Mouse (Mus musculus): ENCODE measurements at regions not wholly inside any gene's neighbourhood (a gene's known extent, or its start where the extent isn't known, plus 50 kb on each side); places are given as distances from the start of the nearest gene placed in this dataset.
A peak's percentile ranks its signal among the peaks of the same experiment; 100 is the strongest.

DNA sequence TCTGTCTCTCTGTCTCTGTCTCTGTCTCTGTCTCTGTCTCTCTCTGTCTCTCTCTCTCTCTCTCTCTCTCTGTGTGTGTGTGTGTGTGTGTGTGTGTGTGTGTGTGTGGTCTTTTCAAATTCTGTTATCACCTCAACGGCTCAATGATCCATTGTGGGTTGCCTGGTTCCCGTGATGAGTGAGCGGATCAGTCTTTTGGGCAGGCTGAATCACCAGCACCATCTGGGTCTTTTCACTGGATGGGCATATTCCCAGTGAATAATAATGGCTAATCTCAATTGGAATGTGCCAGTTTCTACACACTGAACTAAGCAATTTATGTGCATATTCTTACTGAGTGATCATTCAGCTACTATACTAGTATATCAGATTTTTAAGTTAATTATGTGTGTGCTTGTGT is 216.4 kb downstream of the Lmx1a start:
- no peak for DNase-seq (ENCODE audit: low read depth, low spot score)

DNA sequence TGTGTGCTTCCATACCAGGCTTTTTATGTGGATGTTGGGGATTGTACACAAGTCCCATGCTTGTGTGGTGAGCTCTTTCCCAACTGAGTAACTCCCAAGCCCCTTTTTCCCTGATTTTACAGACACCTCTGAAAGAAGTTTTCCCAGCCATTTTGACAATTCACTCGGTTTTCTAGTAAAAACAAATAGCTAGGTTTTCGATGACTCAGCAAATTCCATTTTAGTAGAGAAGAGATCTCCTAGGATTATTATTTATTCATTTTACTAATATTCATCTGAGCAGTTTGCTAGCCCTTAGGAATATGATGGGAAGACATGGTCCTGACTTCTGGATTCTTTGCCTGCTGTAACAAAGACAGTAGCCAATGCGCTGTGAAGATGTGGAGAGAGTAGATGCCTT is 223.0 kb downstream of the Lmx1a start:
- no peak for DNase-seq (ENCODE audit: low read depth, low spot score)

DNA sequence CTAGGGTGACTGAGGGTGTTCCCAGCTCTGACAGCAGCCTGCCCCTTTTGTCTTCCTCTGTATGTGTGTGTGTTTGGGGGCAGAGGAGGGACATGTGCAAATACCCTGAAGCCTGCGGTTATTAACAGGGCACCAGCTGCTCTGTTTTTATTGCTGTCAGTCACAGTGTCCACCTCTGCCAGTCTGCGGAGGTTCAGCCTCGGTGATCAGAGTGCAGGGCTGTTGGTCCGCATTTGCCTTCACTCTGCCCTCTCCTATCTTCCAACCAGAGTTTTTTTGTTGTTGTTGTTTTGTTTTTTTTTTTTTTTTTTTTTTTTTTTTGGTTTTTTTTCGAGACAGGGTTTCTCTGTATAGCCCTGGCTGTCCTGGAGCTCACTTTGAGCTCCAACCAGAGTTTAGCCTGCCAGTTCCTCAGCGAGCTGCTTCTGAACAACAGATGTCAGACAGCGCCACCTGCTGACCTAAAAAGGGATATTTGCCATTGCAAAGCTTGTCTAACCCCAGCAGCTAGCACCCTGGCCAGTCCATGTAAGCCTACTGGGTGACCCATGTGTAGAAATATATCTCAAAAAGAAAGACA is 226.0 kb downstream of the Lmx1a start:
- DNase-seq (ENCODE audit: low read depth, low spot score) = peak; percentile 60

DNA sequence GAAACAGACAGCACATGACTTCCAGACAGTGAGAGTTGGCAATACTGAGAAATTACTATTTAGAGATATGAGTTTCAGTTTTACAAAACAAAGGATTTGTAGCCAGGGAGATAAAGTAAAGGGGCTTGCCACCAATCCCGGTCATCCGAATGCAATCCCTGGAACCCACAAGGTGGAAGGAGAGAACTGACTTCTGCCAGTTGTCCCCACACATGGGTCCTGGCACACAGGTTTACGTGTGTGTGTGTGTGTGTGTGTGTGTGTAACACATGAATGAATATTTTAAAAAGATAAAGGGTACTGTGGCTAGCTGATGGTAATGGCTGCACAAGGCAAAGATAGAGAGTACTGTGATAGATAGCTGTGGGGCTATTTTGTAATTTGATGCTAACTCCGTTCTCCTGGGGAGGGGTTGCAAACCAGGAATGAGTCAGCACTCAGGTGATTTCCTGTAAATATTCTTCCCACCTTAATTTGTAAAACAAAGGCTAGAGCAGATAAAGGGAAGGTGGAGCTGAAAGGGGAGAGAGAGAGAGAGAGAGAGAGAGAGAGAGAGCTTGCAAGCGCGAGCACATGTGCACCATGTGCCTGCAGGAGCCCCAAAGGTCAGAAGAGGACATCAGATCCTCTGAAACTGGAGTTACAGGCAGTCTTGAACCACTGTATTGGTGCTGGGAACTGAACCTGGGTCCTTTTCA is 226.7 kb downstream of the Lmx1a start:
- DNase-seq (ENCODE audit: low read depth, low spot score) = no peak

DNA sequence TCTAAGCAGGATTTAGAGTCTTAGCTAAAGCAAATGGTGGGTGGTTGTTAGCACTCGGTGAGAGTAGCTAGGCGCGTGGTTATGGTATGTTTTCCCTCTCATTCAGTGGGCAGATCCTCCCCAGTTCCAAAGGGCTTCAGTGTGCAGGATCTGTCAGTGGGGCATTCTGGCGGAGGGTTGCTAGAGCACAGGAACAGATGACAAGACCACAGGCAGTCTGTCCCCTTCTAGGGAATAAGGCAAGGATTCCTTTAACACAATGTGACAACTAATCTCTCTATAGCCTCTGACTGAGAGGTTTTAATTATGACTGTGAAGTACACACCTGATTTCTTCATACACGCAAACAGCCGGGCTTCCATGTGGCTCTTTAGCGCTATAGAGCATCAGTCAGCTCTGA is 233.9 kb downstream of the Lmx1a start:
- no peak for DNase-seq (ENCODE audit: low read depth, low spot score)

DNA sequence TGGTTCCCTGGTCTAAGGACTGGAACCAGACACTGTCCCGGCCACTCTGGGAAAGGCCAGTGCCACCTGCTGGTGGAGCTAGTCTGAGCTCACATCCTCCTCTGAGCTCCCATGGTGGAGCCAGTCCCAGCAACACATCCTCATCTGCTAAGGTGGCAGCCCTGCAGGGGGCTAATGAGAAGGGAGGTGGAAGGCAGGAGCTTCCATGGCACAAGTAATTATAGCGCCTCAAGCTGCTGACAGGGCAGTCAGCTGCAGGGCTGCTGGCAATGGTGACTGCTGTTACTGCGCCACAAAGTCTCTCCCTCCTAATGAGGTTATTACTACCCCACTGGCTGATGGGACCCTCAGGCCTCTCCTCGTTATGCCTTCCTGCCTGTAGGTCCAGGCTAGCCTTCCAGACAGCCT is 239.0 kb downstream of the Lmx1a start:
- no peak for DNase-seq (ENCODE audit: low read depth, low spot score)

DNA sequence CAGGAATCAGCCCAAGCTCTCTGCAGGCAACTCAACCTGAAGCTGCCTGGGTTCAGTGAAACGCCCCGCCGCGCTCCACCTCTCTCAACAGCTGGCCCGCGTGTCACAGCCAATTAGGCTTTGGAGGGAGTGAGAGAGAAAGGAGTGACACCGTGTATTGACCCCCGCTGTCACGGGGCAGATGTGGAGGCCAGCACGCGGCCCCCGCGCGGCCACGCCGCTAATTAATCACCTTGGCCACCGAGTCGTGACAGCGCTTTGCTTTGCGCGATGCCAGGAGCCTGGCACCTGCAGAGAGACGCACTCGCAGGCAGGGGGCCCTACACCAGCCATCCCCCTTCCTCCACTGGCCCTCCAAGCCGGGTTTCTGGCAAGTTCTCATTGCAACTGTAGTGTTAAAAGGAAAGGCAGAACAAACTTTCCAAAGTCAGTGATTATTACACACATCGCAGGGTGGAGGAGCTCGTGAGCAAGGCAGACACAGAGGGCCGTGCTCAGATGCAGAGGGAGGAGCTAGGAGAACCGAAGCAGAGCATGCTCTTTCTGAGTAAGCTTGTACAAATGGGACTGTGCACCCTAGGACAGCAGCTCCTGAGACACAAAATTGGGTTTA is 240.8 kb downstream of the Lmx1a start:
- no peak for DNase-seq (ENCODE audit: low read depth, low spot score)

DNA sequence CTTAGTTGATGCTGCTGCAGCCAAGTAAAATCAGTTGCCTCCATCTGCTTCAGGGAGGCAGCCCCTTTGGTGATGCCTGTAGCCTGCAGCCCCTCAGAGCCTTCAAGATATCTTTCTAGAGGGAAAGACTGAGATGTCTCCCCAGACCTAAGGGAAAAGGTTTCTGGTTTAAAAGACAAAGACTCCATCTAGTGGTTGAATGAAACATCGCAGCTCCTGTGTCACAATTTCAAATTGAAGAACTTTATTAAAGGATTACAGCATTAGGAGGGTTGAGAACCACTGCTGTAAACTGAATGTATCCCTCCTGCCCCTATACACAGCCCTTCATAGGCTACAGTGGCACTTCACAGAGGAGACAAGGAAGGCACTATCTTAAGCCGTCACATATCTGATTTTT is 243.1 kb downstream of the Lmx1a start:
- peak; percentile 31 for DNase-seq (ENCODE audit: low read depth, low spot score)

DNA sequence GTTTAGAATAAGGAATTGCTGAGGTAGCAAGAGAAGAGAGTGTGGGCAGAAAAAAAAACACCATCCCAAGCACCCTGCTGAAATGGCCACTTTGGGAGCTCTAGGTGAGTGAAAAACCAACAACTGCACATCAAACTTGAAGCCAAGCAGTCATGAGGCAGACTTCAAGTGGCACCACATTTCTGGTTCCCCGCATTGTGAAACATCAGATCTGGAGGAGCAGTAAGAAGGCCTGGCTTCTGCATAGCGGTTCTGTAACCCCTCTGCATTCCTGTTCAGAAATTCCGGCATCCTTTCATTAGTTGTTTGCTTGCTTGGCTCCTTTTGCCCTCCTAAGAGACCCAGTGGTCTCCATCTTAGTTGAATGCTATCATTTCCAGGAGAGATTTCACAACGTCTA is 247.7 kb downstream of the Lmx1a start:
- DNase-seq (ENCODE audit: low read depth, low spot score) = no peak

DNA sequence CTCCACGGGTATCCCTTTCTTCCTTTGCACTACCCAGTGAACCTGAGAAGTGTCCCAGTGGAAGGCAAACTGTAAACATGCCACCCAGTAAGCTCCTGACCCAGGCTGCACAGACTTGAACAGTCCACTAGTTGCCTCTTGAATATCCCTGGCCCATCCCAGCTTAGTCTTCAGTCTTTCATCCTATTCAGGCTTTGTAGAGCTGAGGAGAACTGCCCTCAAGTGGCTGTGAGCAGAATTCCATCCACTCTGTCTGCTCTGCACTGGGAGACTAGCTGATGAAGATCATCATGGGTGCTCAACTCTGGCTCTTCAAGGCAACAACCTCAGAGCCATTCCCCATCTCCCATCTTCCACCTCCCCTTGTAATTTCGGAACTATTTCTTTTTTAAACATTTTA is 249.1 kb downstream of the Lmx1a start:
- DNase-seq (ENCODE audit: low read depth, low spot score) = no peak

DNA sequence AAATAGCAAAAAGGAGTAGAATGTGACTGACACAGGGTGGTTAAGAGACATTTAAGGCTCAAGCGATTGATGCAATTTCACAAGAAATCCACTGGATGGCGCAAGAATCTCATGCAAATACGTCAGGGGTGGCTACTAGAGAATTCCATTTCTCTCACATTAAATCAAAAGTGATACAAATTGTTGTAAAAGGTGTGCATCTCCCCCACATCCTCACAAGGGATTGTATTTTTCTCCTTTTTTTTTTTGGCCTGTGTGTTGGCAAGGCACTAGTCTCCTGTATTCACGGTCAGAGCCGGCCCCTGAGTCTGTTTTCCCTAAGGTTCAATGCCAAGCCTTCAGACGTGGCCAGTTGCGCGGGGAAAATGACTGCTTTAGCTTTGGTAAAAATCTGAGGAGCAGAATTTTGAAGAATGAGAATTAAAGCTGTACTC is 253.0 kb downstream of the Lmx1a start:
- DNase-seq (ENCODE audit: low read depth, low spot score) = no peak

DNA sequence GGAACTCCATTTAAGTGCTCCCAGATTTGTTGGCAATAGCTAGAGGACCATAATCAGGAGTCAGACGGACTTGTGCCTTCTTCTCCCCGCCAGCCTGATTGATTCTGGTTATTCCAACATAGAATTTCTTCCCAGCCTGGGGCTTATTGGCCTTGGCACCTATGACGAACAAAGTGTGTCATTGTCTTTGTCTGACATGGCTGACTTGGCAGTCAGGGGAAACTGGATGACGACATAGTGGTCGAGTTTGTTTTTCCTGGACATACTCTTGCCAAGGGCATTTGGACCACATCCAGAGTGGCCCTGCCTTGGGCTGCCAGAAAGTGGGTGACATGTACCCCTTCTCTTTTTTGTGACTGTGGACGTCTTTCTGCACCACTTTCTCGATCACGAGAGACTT is 254.1 kb downstream of the Lmx1a start:
- no peak for DNase-seq (ENCODE audit: low read depth, low spot score)

DNA sequence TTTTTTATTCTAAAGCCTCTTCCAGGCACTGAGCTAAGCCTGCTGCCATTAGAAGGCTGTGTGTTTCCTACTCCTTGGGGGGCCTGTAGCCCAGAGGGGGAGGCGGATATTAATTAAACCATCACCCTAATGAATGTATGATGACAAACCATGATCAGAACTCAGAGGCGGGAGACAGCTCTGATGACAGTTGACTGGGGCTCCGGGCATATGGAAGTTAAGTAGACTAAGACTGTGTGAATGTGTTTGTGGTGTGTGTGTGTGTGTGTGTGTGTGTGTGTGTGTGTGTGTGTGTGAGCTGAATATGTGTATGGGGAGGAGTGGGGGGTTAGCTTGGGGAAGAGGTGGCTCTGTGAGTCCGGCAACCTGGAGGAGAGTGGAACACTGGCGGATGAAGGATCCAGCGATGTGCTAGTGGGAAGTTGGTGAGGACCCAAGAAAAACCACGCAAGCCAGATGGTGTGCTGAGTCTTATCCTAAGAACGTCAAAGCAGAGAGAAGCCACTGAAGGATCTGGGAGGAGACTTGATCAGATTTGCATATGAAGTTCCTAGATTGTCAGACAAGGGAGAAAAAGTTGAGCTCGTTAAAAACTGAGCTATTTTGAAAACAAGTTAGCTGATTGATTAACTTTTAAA is 256.7 kb downstream of the Lmx1a start:
- no peak for DNase-seq (ENCODE audit: low read depth, low spot score)

DNA sequence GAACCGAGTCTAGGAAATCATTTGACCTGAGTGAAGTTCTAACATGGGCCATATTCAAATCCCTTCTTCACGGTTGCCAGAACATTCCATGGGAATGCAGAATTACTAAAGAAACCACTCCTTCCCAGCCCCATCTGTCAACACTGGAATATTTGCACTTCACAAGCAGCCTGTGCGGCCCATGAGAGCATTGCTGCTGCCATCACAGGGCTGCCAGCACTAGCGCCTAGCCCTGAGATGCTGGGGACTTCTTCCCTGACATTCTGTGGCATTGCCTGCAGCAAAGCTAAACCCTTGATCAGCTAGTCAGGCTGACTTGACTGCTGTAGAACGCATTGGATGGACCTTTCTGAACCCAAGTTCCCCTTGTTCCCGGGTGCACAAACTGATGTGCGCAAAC is 258.8 kb downstream of the Lmx1a start:
- no peak for DNase-seq (ENCODE audit: low read depth, low spot score)

DNA sequence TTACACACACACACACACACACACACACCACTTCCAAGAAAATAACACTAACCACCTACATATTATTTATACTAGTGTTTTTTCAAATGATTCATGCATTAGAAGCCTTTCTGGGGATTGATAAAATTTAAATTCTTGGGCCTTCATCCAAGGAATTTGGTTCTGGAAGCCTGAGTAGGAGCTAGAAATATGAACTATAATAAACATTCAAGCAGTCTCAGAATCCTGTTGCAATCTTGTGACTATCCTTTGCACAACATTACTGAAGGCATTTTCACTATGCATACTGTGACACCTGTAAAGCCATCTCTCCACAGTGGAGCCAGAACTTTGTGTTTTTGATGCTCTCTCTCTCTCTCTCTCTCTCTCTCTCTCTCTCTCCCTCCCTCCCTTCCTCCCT is 262.7 kb downstream of the Lmx1a start:
- DNase-seq (ENCODE audit: low read depth, low spot score) = no peak

DNA sequence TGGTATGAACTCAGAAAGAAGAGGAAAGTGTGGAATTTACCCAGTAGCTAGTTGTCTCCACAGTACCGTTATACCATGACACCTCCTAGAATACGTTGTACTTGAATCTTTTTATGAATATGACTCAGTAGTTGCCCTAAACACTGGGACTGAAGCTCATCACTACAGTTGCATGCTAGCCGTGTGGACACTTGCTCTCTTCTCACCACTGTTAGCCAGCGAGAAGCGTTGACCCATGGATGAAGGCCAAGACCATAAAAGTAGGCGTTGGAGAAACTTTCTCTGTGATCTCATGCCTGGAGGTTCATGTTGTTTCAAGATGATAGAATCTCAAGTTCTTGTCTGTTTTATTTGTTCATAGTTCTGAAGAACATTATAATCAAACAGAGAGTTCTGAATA is 269.5 kb downstream of the Lmx1a start:
- DNase-seq (ENCODE audit: low read depth, low spot score) = no peak

DNA sequence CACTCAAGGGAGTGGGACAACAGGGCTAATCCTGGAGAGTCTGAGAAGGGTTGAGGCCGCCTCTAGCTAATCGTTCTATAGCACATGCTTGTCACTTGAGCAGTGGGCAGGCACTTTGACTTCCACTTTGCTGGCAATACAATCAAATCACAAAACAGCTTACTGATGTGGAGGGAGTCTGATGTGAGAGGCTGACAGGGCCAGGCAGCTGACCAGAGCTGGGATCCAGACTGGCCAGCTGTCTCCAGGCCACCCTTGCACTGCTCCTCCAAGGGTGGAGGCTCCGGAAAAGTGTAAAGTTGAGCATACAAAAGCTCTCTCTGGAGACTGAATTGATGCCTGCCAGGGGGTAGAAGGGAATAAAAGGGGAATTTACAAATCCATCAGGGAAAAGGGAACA is 280.5 kb downstream of the Lmx1a start:
- no peak for DNase-seq (ENCODE audit: low read depth, low spot score)

DNA sequence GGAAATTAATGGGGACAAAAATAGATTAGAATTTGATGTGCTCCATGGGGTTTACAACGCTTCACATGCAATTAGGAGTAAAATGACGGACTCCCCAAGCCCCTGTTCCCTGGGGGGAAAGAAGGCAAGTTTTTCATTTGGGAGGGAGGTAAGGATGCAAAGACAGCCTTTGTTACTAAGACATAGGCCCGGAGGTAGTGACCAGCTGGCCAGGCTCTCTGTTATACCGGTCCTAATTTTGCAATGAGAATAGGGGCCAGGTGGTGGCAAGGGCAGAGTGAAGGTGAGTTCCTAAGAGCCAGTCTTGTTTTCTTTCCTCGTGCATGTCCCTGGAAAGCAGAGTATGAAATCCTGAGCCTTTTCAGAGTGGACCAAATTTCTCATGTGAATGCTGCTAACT is 280.9 kb downstream of the Lmx1a start:
- DNase-seq (ENCODE audit: low read depth, low spot score) = no peak

DNA sequence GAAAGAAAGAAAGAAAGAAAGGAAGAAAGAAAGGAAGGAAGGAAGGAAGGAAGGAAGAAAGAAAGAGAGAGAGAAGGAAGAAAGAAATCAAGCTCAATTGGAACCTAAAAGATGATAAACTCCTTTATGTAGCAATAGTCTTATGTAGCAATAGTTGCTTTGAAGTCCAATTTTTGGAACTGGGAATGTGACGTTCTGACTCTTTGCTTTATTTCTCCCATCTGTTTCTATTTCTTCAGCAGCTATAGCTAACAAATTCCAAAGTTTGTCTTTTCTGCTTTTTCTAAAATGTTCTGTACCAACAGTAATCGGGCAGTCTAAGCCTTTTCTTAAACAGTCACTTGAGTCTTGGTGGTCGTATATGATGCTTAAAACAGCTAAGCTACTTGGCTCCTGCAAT is 287.7 kb downstream of the Lmx1a start:
- no peak for DNase-seq (ENCODE audit: low read depth, low spot score)

DNA sequence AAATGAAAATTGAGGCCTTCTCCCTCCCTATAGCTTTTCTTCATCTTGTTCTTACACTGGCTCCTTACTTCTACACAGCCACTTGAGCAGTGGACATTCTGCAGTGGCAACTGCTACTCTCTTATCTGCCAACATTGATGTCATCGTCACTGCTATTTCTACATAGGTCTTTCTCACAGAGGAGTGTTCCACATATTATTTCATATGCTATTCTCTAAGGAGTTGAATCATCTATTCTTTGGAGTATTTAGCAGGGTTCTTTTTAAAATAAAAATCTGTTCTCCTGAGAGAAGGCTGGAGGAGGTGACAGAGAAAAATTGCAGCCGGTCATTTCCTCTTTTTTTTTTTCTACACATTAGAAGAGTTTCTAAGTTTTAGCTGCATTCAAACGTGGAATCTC is 290.1 kb downstream of the Lmx1a start:
- no peak for DNase-seq (ENCODE audit: low read depth, low spot score)

DNA sequence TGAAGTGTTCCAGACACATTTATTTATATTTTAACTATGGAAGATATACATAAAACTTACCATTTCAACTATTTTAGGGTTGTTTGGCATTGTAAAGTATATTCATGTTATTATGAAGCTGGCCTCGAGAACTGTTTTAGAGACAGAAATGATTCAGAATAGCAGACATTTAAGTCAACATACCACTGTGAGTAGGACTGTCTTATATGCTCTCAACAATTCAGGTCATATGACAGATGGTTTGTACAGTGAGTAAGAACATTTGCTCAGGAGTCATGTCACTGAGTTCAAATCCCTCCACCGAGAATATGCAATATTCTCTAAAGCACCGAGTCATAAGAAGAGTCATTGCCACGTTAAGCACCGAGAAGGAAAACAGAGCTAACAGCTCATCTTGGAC is 290.6 kb downstream of the Lmx1a start:
- no peak for DNase-seq (ENCODE audit: low read depth, low spot score)

DNA sequence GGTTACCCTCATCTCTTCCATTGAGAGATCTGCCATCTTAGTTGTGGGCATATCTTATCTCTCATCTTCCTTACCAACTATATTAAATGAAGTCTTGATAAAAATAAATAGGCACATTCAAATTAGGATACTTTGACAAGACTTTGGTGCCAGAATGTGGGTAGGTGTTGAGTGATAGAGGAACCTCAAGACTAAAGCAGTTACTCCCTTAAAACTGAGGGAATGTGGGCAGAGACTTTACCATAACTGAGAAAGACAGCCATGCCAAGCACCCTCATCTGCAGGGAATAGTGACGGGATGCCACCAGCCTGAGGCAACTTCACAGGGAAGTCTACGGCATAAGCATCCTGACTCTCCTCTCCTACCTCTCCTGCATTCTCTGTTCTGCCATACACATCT is 292.3 kb downstream of the Lmx1a start:
- DNase-seq (ENCODE audit: low read depth, low spot score) = no peak

DNA sequence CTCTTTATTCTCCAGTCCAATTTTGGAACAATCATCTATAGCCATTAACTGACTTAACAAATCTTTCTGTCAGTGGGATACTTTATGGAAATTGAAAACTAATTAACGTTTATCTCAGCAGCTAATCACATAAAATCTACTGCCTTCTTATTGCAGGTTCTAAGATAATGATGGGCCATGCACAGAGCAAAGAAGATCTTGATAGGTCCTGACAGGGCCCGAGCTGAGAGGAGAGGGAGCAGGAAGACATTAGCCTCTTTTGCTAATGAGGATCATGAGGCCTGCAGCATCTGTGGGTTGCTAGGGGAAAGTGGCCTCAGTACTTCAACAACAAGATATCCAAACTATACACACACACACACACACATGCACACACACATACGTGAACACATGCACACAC is 318.4 kb downstream of the Lmx1a start:
- DNase-seq (ENCODE audit: low read depth, low spot score) = no peak

Data from retina, postnatal 7 days (tissue).